Mouse (Mus musculus): ENCODE measurements around the gene Mrgprh.

The Mrgprh gene

GRCm38 (mm10) chr17:12875734-12876133 lies at the start of gene Mrgprh:
TSS of gene Mrgprh (plus strand) at chr17:12876034.
- DNase-seq (ENCODE audit: low spot score): no peak

GRCm38 (mm10) chr17:12830351-12830750 lies 45.5 kb upstream of the Mrgprh start:
- no peak for DNase-seq (ENCODE audit: low spot score)

GRCm38 (mm10) chr17:12832231-12832630 lies 43.6 kb upstream of the Mrgprh start:
- peak; percentile 76 for DNase-seq (ENCODE audit: low spot score)

GRCm38 (mm10) chr17:12832657-12833056 lies 43.2 kb upstream of the Mrgprh start:
- no peak for DNase-seq (ENCODE audit: low spot score)

GRCm38 (mm10) chr17:12834317-12834716 lies 41.5 kb upstream of the Mrgprh start:
- no peak for DNase-seq (ENCODE audit: low spot score)

GRCm38 (mm10) chr17:12834826-12835225 lies 41.0 kb upstream of the Mrgprh start:
- DNase-seq (ENCODE audit: low spot score): no peak

- DNase-seq (ENCODE audit: low spot score): no peak
Measured at GRCm38 (mm10) chr17:12835738-12836137, 40.1 kb upstream of the Mrgprh start.

GRCm38 (mm10) chr17:12839475-12840267 lies 36.2 kb upstream of the Mrgprh start:
- DNase-seq (ENCODE audit: low spot score): no peak

GRCm38 (mm10) chr17:12843826-12844225 lies 32.0 kb upstream of the Mrgprh start:
- no peak for DNase-seq (ENCODE audit: low spot score)

- DNase-seq (ENCODE audit: low spot score): no peak
Measured at GRCm38 (mm10) chr17:12844540-12844939, 31.3 kb upstream of the Mrgprh start.

GRCm38 (mm10) chr17:12845862-12846261 lies 30.0 kb upstream of the Mrgprh start:
- DNase-seq (ENCODE audit: low spot score): no peak

- peak; percentile 22 for DNase-seq (ENCODE audit: low spot score)
Measured at GRCm38 (mm10) chr17:12846474-12846873, 29.4 kb upstream of the Mrgprh start.

GRCm38 (mm10) chr17:12847736-12848135 lies 28.1 kb upstream of the Mrgprh start:
- DNase-seq (ENCODE audit: low spot score): no peak

GRCm38 (mm10) chr17:12849778-12850382 lies 26.0 kb upstream of the Mrgprh start:
- peak; percentile 44 for DNase-seq (ENCODE audit: low spot score)

GRCm38 (mm10) chr17:12851689-12852088 lies 24.1 kb upstream of the Mrgprh start:
- DNase-seq (ENCODE audit: low spot score): no peak

- no peak for DNase-seq (ENCODE audit: low spot score)
Measured at GRCm38 (mm10) chr17:12853821-12854220, 22.0 kb upstream of the Mrgprh start.

- DNase-seq (ENCODE audit: low spot score): no peak
Measured at GRCm38 (mm10) chr17:12854386-12854785, 21.4 kb upstream of the Mrgprh start.

- DNase-seq (ENCODE audit: low spot score): no peak
Measured at GRCm38 (mm10) chr17:12857395-12857794, 18.4 kb upstream of the Mrgprh start.

- DNase-seq (ENCODE audit: low spot score): peak; percentile 24
Measured at GRCm38 (mm10) chr17:12858072-12858471, 17.8 kb upstream of the Mrgprh start.

GRCm38 (mm10) chr17:12859006-12859520 lies 16.8 kb upstream of the Mrgprh start:
- no peak for DNase-seq (ENCODE audit: low spot score)

GRCm38 (mm10) chr17:12864111-12864510 lies 11.7 kb upstream of the Mrgprh start:
- DNase-seq (ENCODE audit: low spot score): peak; percentile 16

- no peak for DNase-seq (ENCODE audit: low spot score)
Measured at GRCm38 (mm10) chr17:12865407-12865806, 10.4 kb upstream of the Mrgprh start.

GRCm38 (mm10) chr17:12866853-12867252 lies 9.0 kb upstream of the Mrgprh start:
- DNase-seq (ENCODE audit: low spot score): no peak

Data from adipocyte (in vitro differentiated cells).